Mouse (Mus musculus) midbrain, embryonic 10.5 days (tissue): ENCODE results near the gene Art4. TPM values are rescaled to one million over a fixed set of nuclear protein-coding genes. Genes with fewer than 3 reads are reported as not detected.
"Not testable (repeated sequence)": the region's sequence is repeated elsewhere in the genome, so short reads cannot be mapped to it uniquely, and the experiment has no call there.

Source experiments
- DNase-seq: peaks from one replicate; pipeline ENCODE4 v3.0.0-alpha.2; 2017; ENCODE audit warnings: low spot score
- H3K27ac ChIP-seq: fragments of 300-500 bp; sonication (generic); replicated peaks from 2 replicates; pipeline ENCODE4 v1.5.1; 2016; ENCODE audit warnings: mild to moderate bottlenecking
- H3K27me3 ChIP-seq: fragments of 300-500 bp; sonication (generic); 2 replicates; pipeline ENCODE4 v1.6.1; 2016; ENCODE audit warnings: low read depth, mild to moderate bottlenecking; ENCODE audit not compliant: poor library complexity, severe bottlenecking
- H3K36me3 ChIP-seq: fragments of 300-500 bp; sonication (generic); 2 replicates; pipeline ENCODE4 v1.6.1; 2016; ENCODE audit warnings: mild to moderate bottlenecking, moderate library complexity
- H3K4me1 ChIP-seq: fragments of 300-500 bp; sonication (generic); 2 replicates; pipeline ENCODE4 v1.6.1; 2016
- H3K4me3 ChIP-seq: fragments of 300-500 bp; sonication (generic); 2 replicates; pipeline ENCODE4 v1.5.1; 2016; ENCODE audit warnings: mild to moderate bottlenecking, moderate library complexity
- H3K9me3 ChIP-seq: fragments of 300-500 bp; sonication (generic); replicated peaks from 2 replicates; pipeline ENCODE4 v1.6.1; 2016; ENCODE audit warnings: mild to moderate bottlenecking
- WGBS: fragments of 180-500 bp; shearing (Covaris S2); methylation state at CpG from one replicate; pipeline ENCODE4 v1.1.7; 2016; 5-methylcytosine and 5-hydroxymethylcytosine counted together
- polyA plus RNA-seq: library from polyadenylated mRNA; unstranded; fragments of >200 nt; fragmentation: Nextera tagmentation; extraction: Ambion mirVana; gene quantifications from 2 replicates; pipeline ENCODE4 v1.2.1, GENCODE M21; 2016

Gene Art4
- polyA plus RNA-seq, 1 experiment from 2014 or later: 1.4 TPM

DNA sequence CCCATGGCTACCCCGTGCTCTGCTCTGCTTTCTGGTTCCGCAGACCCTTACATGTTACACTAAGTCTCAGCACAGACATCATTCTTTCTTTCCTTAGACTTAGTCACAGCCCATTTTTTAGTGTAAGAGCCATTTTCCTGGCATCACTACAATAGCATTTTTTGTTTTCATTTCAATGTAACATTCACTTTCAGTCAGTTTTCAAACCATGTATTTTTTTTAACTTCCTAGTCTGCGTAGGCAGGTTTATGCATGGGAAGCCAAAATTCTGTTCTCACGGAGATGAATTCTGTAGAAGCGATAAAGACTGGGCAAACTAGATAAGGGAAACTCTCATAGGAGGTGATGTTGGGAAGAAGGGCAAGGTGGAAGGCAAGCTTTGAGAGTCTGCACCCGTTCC is 32.0 kb upstream of the Art4 start:
- WGBS: 90% methylated on average over 6 of the region's 6 CpGs
- Histone ChIP-seq H3K27ac (no peak overlapping the region), H3K36me3 (no peaks in the 10 kb centered on the region), H3K4me3 (no peak overlapping the region), H3K27me3 (no peaks in the 10 kb centered on the region), H3K9me3 (no peaks in the 10 kb centered on the region), H3K4me1 (no peaks in the 10 kb centered on the region)
- no peak for DNase-seq

DNA sequence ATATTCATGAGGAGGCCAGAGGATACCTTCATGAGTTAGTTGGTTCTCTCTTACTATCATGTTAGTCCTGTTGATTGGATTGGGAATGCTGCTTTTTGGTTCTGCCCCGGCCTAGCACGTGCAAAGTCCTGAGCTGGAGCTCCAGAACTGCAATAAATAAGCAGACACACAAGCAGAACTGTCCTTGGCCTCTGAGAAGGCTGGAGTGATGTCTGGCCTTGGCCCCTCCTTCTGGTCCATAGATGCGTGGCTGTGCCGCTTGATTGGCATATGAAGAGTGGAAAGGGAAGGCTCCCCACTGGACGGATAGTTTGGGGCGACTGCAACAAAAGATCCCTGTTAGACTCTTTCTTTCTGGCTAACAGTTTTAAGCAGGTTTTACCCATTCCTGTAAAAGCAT is 31.5 kb upstream of the Art4 start:
- H3K4me3 ChIP-seq: no peak overlapping the region
- no peaks in the 10 kb centered on the region for H3K9me3 ChIP-seq
- DNase-seq: no peak
- H3K27ac ChIP-seq: no peak overlapping the region
- no peaks in the 10 kb centered on the region for H3K27me3 ChIP-seq
- H3K36me3 ChIP-seq: no peaks in the 10 kb centered on the region
- H3K4me1 ChIP-seq: no peaks in the 10 kb centered on the region
- WGBS: 94% methylated on average over 6 of the region's 6 CpGs

DNA sequence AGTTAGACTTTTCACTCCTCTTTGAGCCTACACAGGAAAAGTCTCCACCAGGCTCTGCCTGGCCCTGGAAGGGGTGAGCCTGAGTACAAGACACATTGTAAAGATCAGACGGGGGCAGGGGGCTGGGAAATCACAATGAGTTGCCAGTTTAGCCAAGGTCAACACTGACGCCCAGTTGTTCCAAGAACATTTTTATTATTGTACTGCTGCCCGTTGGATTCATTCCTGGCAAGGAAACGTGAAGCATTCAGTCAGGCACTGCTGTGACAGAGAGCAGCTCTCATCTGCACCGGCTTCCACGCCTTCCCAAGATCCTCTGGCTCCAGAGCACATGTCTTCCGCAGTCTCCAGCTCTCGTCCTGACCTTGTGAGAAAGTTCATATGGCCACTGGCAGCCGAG is 30.3 kb upstream of the Art4 start:
- DNase-seq: no peak
- Histone ChIP-seq H3K36me3 (no peaks in the 10 kb centered on the region), H3K9me3 (no peaks in the 10 kb centered on the region), H3K4me3 (no peak overlapping the region), H3K27me3 (no peaks in the 10 kb centered on the region), H3K27ac (no peak overlapping the region), H3K4me1 (no peaks in the 10 kb centered on the region)
- 88% methylated on average over 9 of the region's 9 CpGs for WGBS

GRCm38 (mm10) chr6:136884766-136885165 is 27.2 kb upstream of the Art4 start:
- H3K9me3 ChIP-seq, H3K36me3 ChIP-seq, H3K27ac ChIP-seq, H3K4me1 ChIP-seq, H3K4me3 ChIP-seq, H3K27me3 ChIP-seq, DNase-seq: not testable (repeated sequence)
- WGBS: 52% methylated on average over 1 of the region's 1 CpGs

GRCm38 (mm10) chr6:136883961-136884360 is 26.4 kb upstream of the Art4 start:
- no peak for DNase-seq
- H3K36me3 ChIP-seq: no peaks in the 10 kb centered on the region
- H3K27ac ChIP-seq: no peak overlapping the region
- no peak overlapping the region for H3K4me3 ChIP-seq
- no peaks in the 10 kb centered on the region for H3K9me3 ChIP-seq
- 95% methylated on average over 6 of the region's 6 CpGs for WGBS
- H3K27me3 ChIP-seq: no peaks in the 10 kb centered on the region
- no peaks in the 10 kb centered on the region for H3K4me1 ChIP-seq

- no peak for DNase-seq
- H3K4me1 ChIP-seq: no peaks in the 10 kb centered on the region
- no peak overlapping the region for H3K4me3 ChIP-seq
- H3K9me3 ChIP-seq: no peaks in the 10 kb centered on the region
- WGBS: 87% methylated on average over 3 of the region's 3 CpGs
- no peaks in the 10 kb centered on the region for H3K27me3 ChIP-seq
- no peaks in the 10 kb centered on the region for H3K36me3 ChIP-seq
- no peak overlapping the region for H3K27ac ChIP-seq
Measured at GRCm38 (mm10) chr6:136883431-136883915, 25.9 kb upstream of the Art4 start.

DNA sequence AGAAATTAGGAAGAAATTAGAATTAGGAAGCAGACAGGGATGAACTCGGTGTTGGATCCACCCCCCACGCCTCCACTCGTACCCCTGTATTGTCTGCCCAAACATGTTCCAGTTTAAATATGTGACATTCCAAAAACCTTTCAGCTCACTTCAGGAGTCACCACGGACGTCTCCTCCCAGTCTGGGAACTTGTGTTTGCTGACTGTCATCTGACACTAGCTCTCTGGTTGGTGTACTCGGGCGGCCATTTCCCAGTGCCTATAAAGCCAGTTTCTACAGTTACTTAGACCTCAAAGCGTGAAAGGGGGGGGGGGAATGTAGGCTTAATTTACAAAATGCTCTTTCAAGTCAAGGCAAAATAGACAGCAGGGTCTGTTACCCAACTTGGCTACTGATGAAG is 24.1 kb upstream of the Art4 start:
- no peak overlapping the region for H3K4me3 ChIP-seq
- H3K27ac ChIP-seq: no peak overlapping the region
- H3K4me1 ChIP-seq: no peaks in the 10 kb centered on the region
- DNase-seq: no peak
- no peaks in the 10 kb centered on the region for H3K9me3 ChIP-seq
- WGBS: 83% methylated on average over 8 of the region's 8 CpGs
- H3K27me3 ChIP-seq: no peaks in the 10 kb centered on the region
- no peaks in the 10 kb centered on the region for H3K36me3 ChIP-seq

DNA sequence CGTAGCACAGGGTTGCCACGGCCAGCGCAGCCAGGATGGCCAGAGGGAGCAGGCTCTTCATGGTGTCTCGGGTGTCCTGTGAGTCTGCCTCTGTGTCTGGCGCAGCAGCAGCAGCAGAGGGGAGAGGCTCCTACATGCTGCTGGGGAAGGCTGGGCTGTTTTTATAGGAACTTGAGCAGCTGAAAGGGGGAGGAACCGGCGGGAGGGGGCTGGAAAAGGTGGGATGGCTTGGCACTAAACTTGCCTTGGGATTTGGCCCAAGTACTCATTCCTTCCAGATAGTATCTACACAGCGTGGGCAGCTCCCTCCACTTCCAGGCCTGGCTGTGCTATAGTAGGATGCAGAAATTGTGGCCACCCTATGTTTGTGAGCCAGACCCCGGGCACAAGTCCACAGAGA is 18.1 kb upstream of the Art4 start, which contains the start of gene Mgp:
Gene Mgp, minus strand, starts transcription at position 154 of the 400 bp plus-strand sequence.
- H3K9me3 ChIP-seq: no peaks in the 10 kb centered on the region
- WGBS: 64% methylated on average over 9 of the region's 9 CpGs
- no peak for DNase-seq
- H3K4me1 ChIP-seq: no peaks in the 10 kb centered on the region
- H3K36me3 ChIP-seq: no peaks in the 10 kb centered on the region
- H3K27ac ChIP-seq: no peak within 1 kb of the TSS
- H3K4me3 ChIP-seq: no peak within 1 kb of the TSS
- no peaks in the 10 kb centered on the region for H3K27me3 ChIP-seq

- Histone ChIP-seq H3K36me3 (no peaks in the 10 kb centered on the region), H3K27me3 (no peaks in the 10 kb centered on the region), H3K27ac (no peak overlapping the region), H3K4me1 (no peaks in the 10 kb centered on the region), H3K9me3 (no peaks in the 10 kb centered on the region), H3K4me3 (no peak overlapping the region)
- DNase-seq: no peak
- 85% methylated on average over 8 of the region's 8 CpGs for WGBS
Measured at GRCm38 (mm10) chr6:136874599-136874998, 17.1 kb upstream of the Art4 start.

- Histone ChIP-seq H3K9me3 (no peaks in the 10 kb centered on the region), H3K36me3 (no peaks in the 10 kb centered on the region), H3K27me3 (no peaks in the 10 kb centered on the region), H3K4me1 (no peaks in the 10 kb centered on the region), H3K27ac (no peak overlapping the region), H3K4me3 (no peak overlapping the region)
- 85% methylated on average over 5 of the region's 5 CpGs for WGBS
- no peak for DNase-seq
Measured at GRCm38 (mm10) chr6:136868921-136869320, 11.4 kb upstream of the Art4 start.

- no peak overlapping the region for H3K4me3 ChIP-seq
- 78% methylated on average over 4 of the region's 4 CpGs for WGBS
- no peak overlapping the region for H3K27ac ChIP-seq
- no peaks in the 10 kb centered on the region for H3K27me3 ChIP-seq
- no peak for DNase-seq
- no peaks in the 10 kb centered on the region for H3K9me3 ChIP-seq
- H3K36me3 ChIP-seq: no peaks in the 10 kb centered on the region
- H3K4me1 ChIP-seq: no peaks in the 10 kb centered on the region
Measured at GRCm38 (mm10) chr6:136866150-136866549, 8.6 kb upstream of the Art4 start.

DNA sequence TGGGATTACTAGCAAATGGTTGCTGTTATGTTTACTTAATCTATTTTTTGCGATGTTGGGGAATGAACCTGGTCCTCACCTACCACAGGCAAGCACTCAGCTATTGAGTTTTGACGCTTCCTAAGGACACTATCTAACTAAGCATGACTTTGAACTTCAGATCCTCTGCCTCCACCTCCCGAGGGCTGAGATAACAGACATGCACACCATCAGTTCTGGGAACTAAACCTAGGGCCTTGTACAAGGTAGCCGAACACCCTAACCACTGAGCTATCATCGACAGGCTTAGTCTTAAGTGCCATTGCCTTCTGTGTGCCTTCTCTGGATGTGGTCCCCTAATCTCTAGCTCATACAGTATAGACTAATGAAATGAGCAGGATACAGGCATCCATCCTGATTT is 7.8 kb upstream of the Art4 start:
- WGBS: 86% methylated on average over 5 of the region's 5 CpGs
- DNase-seq: no peak

GRCm38 (mm10) chr6:136861020-136861419 is 3.5 kb upstream of the Art4 start:
- Histone ChIP-seq H3K36me3 (no peaks in the 10 kb centered on the region), H3K27ac (no peak overlapping the region), H3K9me3 (no peaks in the 10 kb centered on the region), H3K4me3 (no peak overlapping the region), H3K27me3 (no peaks in the 10 kb centered on the region), H3K4me1 (no peaks in the 10 kb centered on the region)
- DNase-seq: no peak
- WGBS: 57% methylated on average over 9 of the region's 9 CpGs

More for the DNA sequence above, 7.8 kb upstream of the Art4 start:
- H3K9me3 ChIP-seq: no peaks in the 10 kb centered on the region
- H3K27ac ChIP-seq: no peak overlapping the region
- H3K27me3 ChIP-seq: no peaks in the 10 kb centered on the region
- no peaks in the 10 kb centered on the region for H3K4me1 ChIP-seq
- no peak overlapping the region for H3K4me3 ChIP-seq
- H3K36me3 ChIP-seq: no peaks in the 10 kb centered on the region

- H3K4me1 ChIP-seq: no peaks in the 10 kb centered on the region
- no peaks in the 10 kb centered on the region for H3K9me3 ChIP-seq
- 83% methylated on average over 8 of the region's 8 CpGs for WGBS
- H3K27me3 ChIP-seq: no peaks in the 10 kb centered on the region
- no peak overlapping the region for H3K27ac ChIP-seq
- DNase-seq: no peak
- no peak overlapping the region for H3K4me3 ChIP-seq
- H3K36me3 ChIP-seq: no peaks in the 10 kb centered on the region
Measured at GRCm38 (mm10) chr6:136858420-136858819, 887 bp upstream of the Art4 start.
